Mouse (Mus musculus) ES-E14 (cell line): Measurements from ENCODE around the gene Cutal.

Experiments
- MAFK ChIP-seq: IDR thresholded peaks from 2 replicates; pipeline ENCODE4 v1.6.1; 2014; ENCODE audit warnings: mild to moderate bottlenecking, low read depth, low read length, inconsistent platforms; ENCODE audit not compliant: insufficient read depth
- ZC3H11A ChIP-seq: IDR thresholded peaks from 2 replicates; pipeline ENCODE4 v1.6.1; 2012; ENCODE audit warnings: low read depth, mild to moderate bottlenecking, inconsistent platforms, low read length, borderline replicate concordance
- ZNF384 ChIP-seq: IDR thresholded peaks from 2 replicates; pipeline ENCODE4 v1.6.1; 2012; ENCODE audit warnings: low read depth, low read length, inconsistent platforms

- TF ChIP-seq ZC3H11A (no peak), MAFK (no peak), ZNF384 (no peak)
These were observed 37.7 kb downstream of the Cutal start for GRCm38 (mm10) chr2:34911871-34912270.
